Mouse (Mus musculus) gastrocnemius, postnatal 14 days (tissue): Measurements from ENCODE around the gene Atp6v1a. TPM values are rescaled to one million over a fixed set of nuclear protein-coding genes. Genes with fewer than 3 reads are reported as not detected.
A peak's percentile ranks its signal among the peaks of the same experiment; 100 is the strongest.

ENCODE experiments used
- DNase-seq: peaks from one replicate; pipeline ENCODE4 v3.0.0; 2021; ENCODE audit warnings: mixed read lengths
- intact Hi-C: fragments of 180-260 bp; cut with DNase I; formaldehyde crosslinking; loops from one replicate; pipeline ENCODE4 v1.15.1; 2025; ENCODE audit warnings: low total_unique reads
- long read RNA-seq, 2 experiments: library from polyadenylated mRNA; stranded (forward); transcript quantifications; one replicate each; pipeline ENCODE4 v2.0.0; 2021
- total RNA-seq, 2 experiments: library from RNA; stranded (reverse); gene quantifications; 2 replicates each; pipeline ENCODE4 v1.2.3; 2021

Gene Atp6v1a
- 10 to 100 TPM; 27.0 to 31.6 TPM for total RNA-seq
- long read RNA-seq, experiment 1, full-length matches to known transcripts = 16 of 28 reads
- long read RNA-seq, experiment 1, partial matches to known transcripts = 1 of 28 reads
- long read RNA-seq, experiment 1, other reads (novel, unspliced or antisense) = 11 of 28 reads
- long read RNA-seq, experiment 2, full-length matches to known transcripts = 16 of 28 reads
- long read RNA-seq, experiment 2, partial matches to known transcripts = 6 of 28 reads
- long read RNA-seq, experiment 2, other reads (novel, unspliced or antisense) = 6 of 28 reads

GRCm38 (mm10) chr16:44139536-44140185 is at the start of gene Atp6v1a, which contains the start of gene Naa50:
Atp6v1a (minus strand) TSS chr16:44139705.
Naa50 (plus strand) TSS chr16:44139830.
- intact Hi-C loops = no loop called here
- peak; percentile 92 for DNase-seq

DNA sequence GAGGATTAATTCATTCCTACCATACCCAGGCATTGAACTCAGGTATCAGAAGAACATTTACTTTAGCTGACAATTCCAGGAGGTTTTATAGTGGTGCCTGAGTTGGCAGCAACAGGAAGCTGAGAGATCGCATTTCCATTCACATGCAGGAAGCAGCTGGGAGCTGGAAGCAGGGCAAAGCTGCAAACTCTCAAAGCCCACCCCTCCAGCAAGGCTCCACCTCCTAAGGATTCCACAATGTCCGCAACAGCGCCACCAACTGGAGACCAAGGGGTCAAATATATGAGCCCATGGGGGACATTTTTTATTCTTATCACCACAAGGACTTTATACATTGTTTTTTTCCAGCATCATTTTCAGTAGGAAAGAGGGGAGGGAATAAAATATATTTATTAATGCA is 49.3 kb upstream of the Atp6v1a start:
- intact Hi-C loops = no loop called here
- no peak for DNase-seq

DNA sequence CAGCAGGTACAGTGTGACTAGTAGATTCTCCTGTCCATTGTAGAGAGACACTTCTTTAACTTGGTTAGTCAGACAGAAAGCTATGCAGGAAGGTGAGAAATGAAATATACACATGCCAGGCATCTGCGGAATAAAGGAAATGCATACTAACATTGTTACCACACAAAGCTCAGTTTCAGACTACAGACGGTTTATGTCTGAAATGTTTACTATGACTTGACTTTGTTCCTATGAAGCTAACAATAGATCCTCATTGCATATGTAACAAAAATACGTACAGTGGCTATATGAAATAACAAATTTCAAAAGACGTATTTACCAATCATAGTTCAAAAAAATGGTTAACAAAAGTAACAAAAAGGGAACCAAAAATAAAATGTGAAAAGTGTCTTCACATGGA is 47.7 kb upstream of the Atp6v1a start:
- no peak for DNase-seq
- intact Hi-C loops = no loop called here

- no peak for DNase-seq
- intact Hi-C loops = no loop called here
These were observed 45.3 kb upstream of the Atp6v1a start for GRCm38 (mm10) chr16:44184769-44185168.

DNA sequence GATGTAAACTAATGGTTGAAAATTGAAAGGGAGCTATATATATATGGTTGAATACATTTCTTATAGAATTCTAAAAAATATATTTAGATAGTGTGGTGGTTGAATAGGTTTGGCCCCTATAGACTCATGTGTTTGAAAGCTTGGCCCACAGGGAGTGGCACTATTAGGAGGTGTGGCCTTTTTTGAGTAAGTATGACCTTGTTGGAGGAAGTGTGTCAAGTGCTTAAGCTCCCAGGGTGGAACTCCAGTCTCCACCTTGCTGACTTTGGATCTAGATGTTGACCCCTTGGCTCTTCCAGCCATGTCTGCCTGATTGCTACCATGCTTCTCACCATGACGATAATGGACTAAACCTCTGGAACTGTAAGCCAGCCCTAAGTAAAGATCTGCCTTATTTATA is 43.1 kb upstream of the Atp6v1a start:
- DNase-seq = no peak
- intact Hi-C loops = no loop called here

- intact Hi-C loops = no loop called here
These were observed 39.0 kb upstream of the Atp6v1a start for GRCm38 (mm10) chr16:44178555-44178954.

DNA sequence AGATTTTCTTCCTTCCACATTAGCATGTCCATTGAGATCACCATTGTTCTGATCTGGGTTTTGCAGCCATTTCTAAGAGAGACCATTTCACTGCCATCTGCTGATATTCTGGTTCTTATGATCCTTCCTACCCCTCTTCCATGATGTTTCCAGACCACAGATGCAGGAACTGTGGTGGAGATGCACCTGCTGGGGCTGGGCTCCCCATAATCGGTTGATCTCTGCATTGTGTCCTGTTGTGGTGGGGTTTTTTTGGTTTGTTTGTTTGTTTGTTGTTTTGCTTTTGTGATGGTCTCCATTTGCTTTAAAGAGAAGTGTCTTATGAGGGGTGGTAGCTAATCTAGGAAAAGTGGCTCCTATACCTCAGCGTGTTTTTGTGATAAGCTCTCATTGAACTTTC is 37.0 kb upstream of the Atp6v1a start:
- intact Hi-C loops = no loop called here
- no peak for DNase-seq

More at GRCm38 (mm10) chr16:44178555-44178954, 39.0 kb upstream of the Atp6v1a start:
- no peak for DNase-seq

DNA sequence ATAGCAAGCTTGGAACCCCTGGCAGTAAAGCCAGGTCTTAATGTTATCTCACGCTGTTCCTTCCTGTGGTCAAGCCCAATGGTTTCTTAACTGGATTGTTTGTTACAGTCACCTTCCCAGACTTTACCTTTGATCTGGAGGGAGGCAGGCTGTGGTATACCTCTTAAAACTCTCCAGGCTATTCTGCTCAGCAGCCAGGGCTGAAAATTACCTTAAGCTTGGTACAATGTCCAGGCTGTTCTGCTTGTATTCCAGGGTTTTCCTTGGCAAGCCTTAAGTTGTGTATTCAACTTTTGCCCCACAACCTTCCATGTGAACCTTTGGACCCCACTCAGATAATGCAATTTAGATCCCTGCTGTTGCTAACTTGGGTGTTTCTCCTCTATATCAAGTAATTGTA is 35.5 kb upstream of the Atp6v1a start:
- DNase-seq = no peak
- intact Hi-C loops = no loop called here

DNA sequence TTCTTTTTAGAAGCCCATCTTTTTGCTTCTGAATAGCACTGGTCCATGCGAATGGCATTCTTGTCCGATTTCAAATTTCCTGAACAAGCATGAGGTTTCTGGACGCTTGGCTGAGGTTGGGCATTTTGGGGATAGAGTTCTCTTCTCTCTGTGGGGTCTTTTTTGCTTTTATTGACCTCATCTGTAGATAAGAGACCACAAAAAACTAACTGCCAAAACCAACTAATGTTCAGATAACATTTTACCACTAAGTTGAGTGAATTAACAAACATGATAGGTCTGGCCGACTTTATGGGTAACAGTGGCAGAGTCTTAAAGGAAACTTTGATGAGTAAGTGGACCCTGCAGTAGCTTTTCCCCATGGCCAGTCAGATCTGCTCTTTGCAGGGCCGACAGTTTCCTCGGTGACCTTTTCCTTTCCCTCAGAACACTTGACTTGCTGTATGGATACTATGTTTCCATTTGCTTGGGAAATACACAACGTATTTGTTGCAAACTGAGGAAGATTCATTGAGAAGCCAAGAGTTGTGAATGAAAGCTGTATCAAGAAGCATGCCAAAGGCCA is 34.5 kb upstream of the Atp6v1a start:
- intact Hi-C loops = no loop called here

DNA sequence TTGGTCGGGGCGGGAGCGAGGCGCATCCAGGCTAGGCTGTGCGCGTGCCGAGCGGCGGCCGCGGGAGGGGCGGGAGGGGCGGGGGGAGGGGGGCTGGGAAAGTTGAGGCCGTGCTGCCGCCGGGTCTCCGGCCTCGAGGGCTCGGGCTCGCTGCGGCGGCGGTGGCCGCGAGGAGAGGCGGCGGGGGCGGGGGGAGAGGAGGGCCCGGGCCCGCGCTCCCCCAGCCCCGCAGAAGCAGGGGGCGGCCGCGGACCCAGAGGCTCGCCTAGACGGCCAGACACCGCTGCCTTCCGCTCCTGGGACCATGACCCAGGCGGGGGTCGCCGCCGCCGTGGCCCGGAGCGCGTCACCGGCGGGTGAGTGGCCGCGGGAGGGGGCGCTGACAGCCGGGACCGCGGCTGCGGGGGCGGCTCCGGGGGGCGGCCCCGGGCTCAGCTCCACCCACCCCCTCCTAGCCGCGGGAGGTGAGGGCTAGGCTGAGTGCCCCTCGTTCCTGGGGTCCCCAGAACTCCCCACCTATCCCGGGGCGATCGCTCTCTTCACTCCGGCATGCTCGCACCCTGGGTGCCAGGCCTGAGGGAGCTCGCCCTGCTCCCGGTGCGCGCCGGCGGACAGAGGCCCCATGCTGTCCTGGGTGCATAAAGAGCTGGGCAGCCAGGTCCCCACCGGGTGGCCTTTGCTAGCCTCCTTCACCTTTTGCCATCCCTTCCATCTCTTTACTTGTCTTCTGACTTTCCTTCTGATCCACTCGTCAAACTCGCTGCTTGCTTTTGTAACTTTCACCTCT is 33.8 kb upstream of the Atp6v1a start, which contains the start of gene Usf3:
Usf3 (plus strand) TSS at position 92 of the 787 bp plus-strand sequence.
- intact Hi-C loops = no loop called here
- peak; percentile 61 for DNase-seq

More for the DNA sequence above, 34.5 kb upstream of the Atp6v1a start:
- no peak for DNase-seq

GRCm38 (mm10) chr16:44172297-44173154 is 33.0 kb upstream of the Atp6v1a start:
- intact Hi-C loops = no loop called here
- DNase-seq = peak; percentile 99

GRCm38 (mm10) chr16:44168990-44169389 is 29.5 kb upstream of the Atp6v1a start:
- no peak for DNase-seq
- intact Hi-C loops = no loop called here

- intact Hi-C loops = no loop called here
- no peak for DNase-seq
These were observed 25.7 kb upstream of the Atp6v1a start for GRCm38 (mm10) chr16:44165182-44165581.

DNA sequence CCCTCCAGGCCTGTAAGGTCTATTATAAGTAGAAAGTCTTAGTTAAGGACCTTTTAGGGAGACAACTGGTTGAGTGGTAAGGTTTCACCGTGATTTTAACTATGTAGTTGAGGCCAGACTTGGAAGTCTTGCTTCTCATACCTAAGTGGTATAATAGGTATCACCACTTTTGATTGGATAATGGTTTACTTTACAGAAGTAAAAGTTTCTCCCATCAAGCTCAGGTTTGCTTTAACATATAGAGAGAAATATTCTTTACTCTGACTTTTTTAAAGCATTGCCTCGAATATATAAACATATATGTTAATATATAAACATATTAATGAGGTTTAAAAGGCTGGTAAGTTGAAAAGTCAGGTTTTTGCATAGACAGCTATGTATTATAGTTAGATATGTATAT is 24.3 kb upstream of the Atp6v1a start:
- intact Hi-C loops = no loop called here

GRCm38 (mm10) chr16:44159325-44159724 is 19.8 kb upstream of the Atp6v1a start:
- intact Hi-C loops = no loop called here
- DNase-seq = no peak

More for the DNA sequence above, 24.3 kb upstream of the Atp6v1a start:
- no peak for DNase-seq

DNA sequence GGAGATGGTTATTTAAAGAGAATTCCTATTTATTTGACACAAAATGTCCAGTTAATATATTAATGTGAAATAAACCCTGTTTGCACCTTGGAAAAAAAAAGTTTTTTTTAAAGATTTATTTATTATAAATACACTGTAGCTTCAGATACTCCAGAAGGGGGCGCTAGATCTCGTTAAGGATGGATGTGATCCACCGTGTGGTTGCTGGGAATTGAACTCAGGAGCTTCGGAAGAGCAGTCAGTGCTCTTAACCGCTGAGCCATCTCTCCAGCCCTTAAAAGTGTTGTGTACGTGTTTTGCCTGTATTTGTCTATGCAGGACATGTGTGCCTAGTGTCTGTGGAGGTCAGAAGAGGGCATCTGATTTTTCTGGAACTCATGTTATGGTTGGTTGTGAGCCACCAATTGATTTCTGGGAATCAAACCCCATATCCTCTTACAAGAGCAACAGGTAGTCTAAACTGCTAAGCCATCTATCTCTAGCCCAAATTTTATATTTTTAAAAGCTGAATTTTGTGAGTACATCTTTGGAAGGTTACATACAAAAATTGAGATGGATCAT is 15.1 kb upstream of the Atp6v1a start:
- DNase-seq = no peak
- intact Hi-C loops = no loop called here

DNA sequence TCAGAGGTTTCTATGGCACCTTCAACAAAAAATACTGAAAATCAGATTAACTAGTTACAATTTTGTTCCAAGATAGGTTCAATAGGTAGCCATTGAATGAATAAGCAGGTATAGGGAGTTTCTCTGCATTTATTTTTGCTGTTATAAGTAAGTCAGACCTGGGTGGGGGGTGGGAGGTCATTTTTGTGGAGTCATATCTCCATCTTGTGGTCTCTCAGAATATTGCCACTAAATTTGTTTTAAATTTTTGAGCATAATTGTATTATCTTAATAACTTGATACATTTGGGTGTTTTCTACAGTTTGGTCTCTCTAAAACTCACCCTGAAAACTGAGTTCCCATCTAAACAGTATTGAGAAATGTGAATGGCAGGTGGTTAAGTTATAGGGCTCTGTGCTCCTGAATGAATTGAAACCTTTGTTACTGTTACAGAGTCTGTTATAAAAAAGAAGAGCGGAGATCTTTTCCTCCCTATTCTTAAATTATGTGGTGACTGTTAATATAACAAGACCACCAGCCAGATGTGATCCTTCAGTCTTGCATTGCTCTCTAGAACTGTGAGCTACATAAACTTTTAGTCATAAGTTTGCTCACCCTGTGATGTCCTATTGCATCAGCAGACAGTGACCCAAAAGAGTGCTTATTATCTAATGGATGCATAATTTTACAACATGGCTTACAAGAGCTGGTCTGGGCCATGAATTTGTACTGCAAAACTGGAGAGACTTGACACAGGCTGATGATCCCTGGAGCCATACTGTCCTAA is 9.7 kb upstream of the Atp6v1a start:
- intact Hi-C loops = no loop called here
- DNase-seq = no peak

- DNase-seq = no peak
- intact Hi-C loops = no loop called here
These were observed 2.0 kb upstream of the Atp6v1a start for GRCm38 (mm10) chr16:44141483-44141882.
